Mouse (Mus musculus) liver, embryonic 16.5 days (tissue): Measurements from ENCODE around the gene Col4a1. TPM values are rescaled to one million over a fixed set of nuclear protein-coding genes. Genes with fewer than 3 reads are reported as not detected.

Experiments used
- ATAC-seq: fragments of 200-750 bp; cut with Nextera tagmentation; 2 replicates; pipeline ENCODE4 v1.8.0; 2017; ENCODE audit warnings: low read depth, mild to moderate bottlenecking, moderate number of reproducible peaks, moderate library complexity
- H3K27ac ChIP-seq: fragments of 300-500 bp; sonication (generic); 2 replicates; pipeline ENCODE4 v1.5.1; 2014; ENCODE audit warnings: mild to moderate bottlenecking, low read length
- H3K27me3 ChIP-seq: fragments of 300-500 bp; sonication (generic); 2 replicates; pipeline ENCODE4 v1.6.1; 2014; ENCODE audit warnings: low read depth, low read length, mixed read lengths; ENCODE audit not compliant: control insufficient read depth, insufficient read depth
- H3K36me3 ChIP-seq: fragments of 300-500 bp; sonication (generic); 2 replicates; pipeline ENCODE4 v1.6.1; 2014; ENCODE audit warnings: mild to moderate bottlenecking; ENCODE audit not compliant: control insufficient read depth, insufficient read depth
- H3K4me1 ChIP-seq: fragments of 300-500 bp; sonication (generic); 2 replicates; pipeline ENCODE4 v1.6.1; 2014; ENCODE audit warnings: low read depth, low read length, mixed read lengths; ENCODE audit not compliant: control insufficient read depth
- H3K4me2 ChIP-seq: fragments of 300-500 bp; sonication (generic); 2 replicates; pipeline ENCODE4 v1.6.1; 2014; ENCODE audit warnings: low read depth, low read length, mixed read lengths
- H3K4me3 ChIP-seq: fragments of 300-500 bp; sonication (generic); 2 replicates; pipeline ENCODE4 v1.5.1; 2014; ENCODE audit warnings: low read depth, mild to moderate bottlenecking, low read length
- H3K9ac ChIP-seq: fragments of 300-500 bp; sonication (generic); 2 replicates; pipeline ENCODE4 v1.6.1; 2014; ENCODE audit warnings: low read depth, low read length
- H3K9me3 ChIP-seq: fragments of 300-500 bp; sonication (generic); replicated peaks from 2 replicates; pipeline ENCODE4 v1.6.1; 2016; ENCODE audit warnings: low read length; ENCODE audit not compliant: control insufficient read depth
- WGBS: fragments of 180-500 bp; shearing (Covaris S2); extraction: QIAGEN DNeasy Blood & Tissue Kit; methylation state at CpG from one replicate; pipeline ENCODE4 v1.1.7; 2014; ENCODE audit not compliant: insufficient replicate concordance; 5-methylcytosine and 5-hydroxymethylcytosine counted together
- polyA plus RNA-seq: library from polyadenylated mRNA; unstranded; fragments of >200 nt; fragmentation: Nextera tagmentation; extraction: Ambion mirVana; gene quantifications from 2 replicates; pipeline ENCODE4 v1.2.1, GENCODE M21; 2015

Gene Col4a1
- polyA plus RNA-seq, 1 experiment from 2014 or later = 25.7 TPM

DNA sequence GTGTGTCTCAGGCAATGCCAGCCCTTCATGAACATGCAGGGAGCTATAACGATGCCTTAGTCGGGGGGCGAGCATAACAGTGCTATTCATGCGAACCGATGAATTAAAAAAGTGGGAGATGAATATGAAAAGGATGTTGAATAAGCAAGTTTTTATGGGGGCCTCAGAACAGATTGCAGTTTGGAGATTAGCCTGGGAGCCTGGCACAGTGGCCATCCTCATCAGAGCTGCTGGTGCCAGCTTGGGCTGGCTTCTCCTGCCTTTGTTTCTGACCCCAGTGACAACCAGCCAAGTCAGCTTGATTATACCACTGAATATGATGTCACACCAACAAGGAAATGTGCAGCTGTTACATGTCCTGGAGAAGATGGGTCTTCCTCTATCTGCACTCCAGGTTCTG, 23.7 kb upstream of the Col4a1 start:
- H3K9me3 ChIP-seq = no peaks in the 10 kb centered on the region

DNA sequence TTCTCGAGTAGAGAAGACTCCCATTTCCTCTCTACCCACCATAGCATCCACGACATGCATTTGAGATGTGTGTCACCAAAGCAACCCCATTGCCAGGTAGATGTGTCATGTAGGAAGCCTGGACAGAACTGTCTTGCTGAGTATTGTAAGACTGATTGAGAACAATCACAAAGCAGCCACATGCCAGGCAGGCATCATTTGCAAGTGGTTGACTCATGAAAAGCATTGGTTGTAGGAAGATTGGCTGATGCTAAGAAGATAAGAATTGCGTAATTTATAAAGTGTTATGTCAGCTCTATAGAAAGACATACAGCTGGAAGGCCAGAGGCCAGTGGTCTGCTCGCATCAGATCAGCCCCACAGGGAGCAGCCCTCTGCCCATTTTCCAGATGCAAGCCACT, 22.6 kb upstream of the Col4a1 start:
- Histone ChIP-seq H3K9ac (no peak overlapping the region), H3K4me1 (no peaks in the 10 kb centered on the region; the same call in 1 of the 2 replicates), H3K4me3 (no peak overlapping the region), H3K27ac (no peak overlapping the region), H3K36me3 (no peaks in the 10 kb centered on the region), H3K27me3 (no peaks in the 10 kb centered on the region), H3K4me2 (no peak overlapping the region), H3K9me3 (no peaks in the 10 kb centered on the region)
- no peak for ATAC-seq
- 44% methylated on average over 4 of the region's 4 CpGs for WGBS

More for the DNA sequence above, 23.7 kb upstream of the Col4a1 start:
- Histone ChIP-seq H3K4me3 (no peak overlapping the region), H3K9ac (no peak overlapping the region), H3K27me3 (no peaks in the 10 kb centered on the region), H3K27ac (no peak overlapping the region), H3K4me2 (no peak overlapping the region), H3K4me1 (no peaks in the 10 kb centered on the region; the same call in 1 of the 2 replicates), H3K36me3 (no peaks in the 10 kb centered on the region)
- ATAC-seq = no peak
- 82% methylated on average over 5 of the region's 5 CpGs for WGBS

DNA sequence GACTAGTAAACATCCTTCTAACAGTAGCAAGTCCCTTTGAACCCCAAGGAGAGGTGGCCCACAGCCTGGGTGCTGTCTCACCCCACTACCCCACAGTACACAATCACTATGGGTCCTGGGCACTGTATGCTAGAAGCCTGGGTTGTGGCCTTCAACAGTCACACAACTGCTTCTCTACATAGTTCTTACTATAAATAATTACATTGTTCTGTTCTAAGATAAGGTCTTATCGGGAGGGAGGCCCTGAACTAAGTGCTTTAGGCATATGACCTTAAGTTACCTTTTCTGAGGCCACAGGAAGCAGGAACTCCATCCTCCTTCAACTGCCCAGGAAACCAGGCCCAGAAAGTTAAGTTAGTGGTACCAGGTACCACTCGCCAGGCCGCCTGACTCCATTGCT, 21.9 kb upstream of the Col4a1 start:
- no peak overlapping the region for H3K9ac ChIP-seq
- 33% methylated on average over 3 of the region's 3 CpGs for WGBS
- ATAC-seq = no peak

DNA sequence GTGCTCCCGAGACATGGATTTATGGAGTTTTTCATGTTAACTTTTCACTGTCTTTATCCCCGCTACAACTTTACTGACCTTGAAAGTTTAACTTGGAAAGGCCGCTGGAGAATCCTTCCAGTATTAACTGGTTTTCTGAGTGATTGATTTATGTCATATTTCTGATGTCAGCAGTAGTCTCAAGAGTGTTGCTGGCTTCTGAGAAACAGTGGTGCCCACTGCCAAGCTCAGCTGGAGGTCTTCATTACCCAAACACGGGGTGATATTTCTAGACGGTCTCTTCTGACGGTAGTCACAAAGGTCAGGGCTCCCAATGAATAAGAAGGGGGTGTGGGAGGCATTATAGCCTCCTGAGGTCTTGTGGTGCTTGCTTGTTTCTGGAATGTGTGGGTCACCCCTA, 21.1 kb upstream of the Col4a1 start:
- Histone ChIP-seq H3K4me2 (no peak overlapping the region), H3K36me3 (no peaks in the 10 kb centered on the region), H3K9me3 (no peaks in the 10 kb centered on the region), H3K4me3 (no peak overlapping the region), H3K9ac (no peak overlapping the region), H3K27ac (no peak overlapping the region), H3K4me1 (no peaks in the 10 kb centered on the region; the same call in 1 of the 2 replicates), H3K27me3 (no peaks in the 10 kb centered on the region)
- WGBS = 62% methylated on average over 6 of the region's 6 CpGs
- no peak for ATAC-seq

More for the DNA sequence above, 21.9 kb upstream of the Col4a1 start:
- no peaks in the 10 kb centered on the region for H3K9me3 ChIP-seq
- no peaks in the 10 kb centered on the region for H3K27me3 ChIP-seq
- no peaks in the 10 kb centered on the region for H3K36me3 ChIP-seq
- no peak overlapping the region for H3K4me2 ChIP-seq
- no peaks in the 10 kb centered on the region; the same call in 1 of the 2 replicates for H3K4me1 ChIP-seq
- no peak overlapping the region for H3K4me3 ChIP-seq
- H3K27ac ChIP-seq = no peak overlapping the region

DNA sequence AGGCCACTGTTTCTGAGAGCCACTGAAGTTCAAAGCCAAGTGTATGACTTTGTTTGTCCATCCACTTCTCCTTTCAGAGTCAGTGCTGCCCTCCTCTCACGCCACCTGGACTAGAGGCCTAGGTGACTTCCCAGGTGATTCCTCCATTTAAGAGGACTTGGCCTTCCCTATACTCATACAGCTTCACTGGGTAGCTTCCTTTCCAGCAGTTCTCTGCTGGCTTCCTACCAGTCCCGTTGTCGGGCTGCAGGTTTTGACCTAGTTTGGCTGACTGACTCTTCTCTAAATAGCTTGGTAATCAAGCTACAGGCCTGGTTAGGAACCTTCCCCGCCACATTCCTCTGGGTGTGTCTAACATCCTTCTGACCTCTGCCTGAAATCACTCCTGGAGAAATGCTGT, 18.9 kb upstream of the Col4a1 start:
- ATAC-seq = no peak

DNA sequence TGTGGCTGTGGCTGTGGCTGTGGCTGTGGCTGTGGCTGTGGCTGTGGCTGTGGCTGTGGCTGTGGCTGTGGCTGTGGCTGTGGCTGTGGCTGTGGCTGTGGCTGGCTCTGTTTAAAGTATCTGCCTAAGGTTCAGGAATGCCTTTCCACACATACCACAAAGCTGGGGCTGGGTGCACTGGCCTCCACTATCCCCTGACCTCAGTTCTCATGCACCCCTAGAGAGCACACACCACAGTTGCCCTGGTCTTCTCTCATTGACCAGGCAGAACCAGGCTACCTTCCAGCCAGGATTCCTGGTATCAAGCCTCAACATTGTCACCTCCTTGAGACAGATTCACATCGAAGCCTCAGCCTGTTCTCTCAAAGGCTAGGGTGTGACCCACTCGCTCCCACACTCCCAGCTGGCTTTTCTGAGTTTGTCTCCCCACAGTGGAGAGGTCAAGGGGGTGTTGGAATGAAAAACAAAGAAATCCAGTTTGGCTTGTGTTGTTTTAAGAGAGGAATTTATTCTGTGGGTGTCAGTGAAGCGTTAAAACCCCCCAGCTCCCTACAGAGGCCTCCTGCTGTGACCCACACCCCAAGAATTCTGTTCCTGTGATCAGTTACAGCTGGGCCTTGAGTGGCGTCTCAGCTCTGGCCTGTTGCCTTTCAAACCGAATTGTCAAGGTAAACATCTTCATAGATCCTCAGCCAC, 15.2 kb upstream of the Col4a1 start:
- no peak for ATAC-seq
- Histone ChIP-seq H3K9me3 (no peaks in the 10 kb centered on the region), H3K27me3 (no peaks in the 10 kb centered on the region), H3K4me1 (peaks cover 2% of the 10 kb centered on the region; the same call in 1 of the 2 replicates), H3K9ac (no peak overlapping the region), H3K4me2 (no peak overlapping the region), H3K4me3 (no peak overlapping the region), H3K27ac (no peak overlapping the region), H3K36me3 (no peaks in the 10 kb centered on the region)
- WGBS = 42% methylated on average over 5 of the region's 5 CpGs

More for the DNA sequence above, 18.9 kb upstream of the Col4a1 start:
- Histone ChIP-seq H3K4me3 (no peak overlapping the region), H3K36me3 (no peaks in the 10 kb centered on the region), H3K9me3 (no peaks in the 10 kb centered on the region), H3K9ac (no peak overlapping the region), H3K27ac (no peak overlapping the region), H3K27me3 (no peaks in the 10 kb centered on the region), H3K4me2 (no peak overlapping the region), H3K4me1 (no peaks in the 10 kb centered on the region; the same call in 1 of the 2 replicates)
- 44% methylated on average over 4 of the region's 4 CpGs for WGBS

DNA sequence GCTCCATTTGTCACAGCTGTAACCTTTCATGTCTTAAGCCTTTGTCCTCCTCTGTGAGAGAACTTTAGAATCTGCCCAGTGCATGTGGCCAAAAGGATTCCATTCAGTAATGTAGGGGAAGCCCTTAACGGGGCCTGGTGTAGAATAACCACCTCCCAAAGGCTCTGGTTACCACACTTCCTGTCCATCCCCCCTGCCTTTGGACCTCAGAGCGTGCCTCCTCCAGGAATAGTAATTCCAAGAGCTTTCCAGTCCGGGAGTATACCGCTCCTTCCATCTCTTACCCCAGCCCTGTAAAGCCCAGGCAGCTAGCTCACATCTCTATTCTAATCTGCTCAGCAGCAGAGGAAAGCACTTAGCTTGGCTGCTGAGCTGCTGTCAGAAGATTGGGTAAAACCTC, 14.7 kb upstream of the Col4a1 start:
- Histone ChIP-seq H3K27ac (no peak overlapping the region), H3K27me3 (no peaks in the 10 kb centered on the region), H3K9ac (no peak overlapping the region), H3K4me1 (peaks cover 2% of the 10 kb centered on the region; the same call in 1 of the 2 replicates), H3K9me3 (no peaks in the 10 kb centered on the region), H3K4me2 (no peak overlapping the region), H3K36me3 (no peaks in the 10 kb centered on the region), H3K4me3 (no peak overlapping the region)
- ATAC-seq = no peak
- WGBS = 47% methylated on average over 4 of the region's 4 CpGs

GRCm38 (mm10) chr8:11324801-11325395, 12.3 kb upstream of the Col4a1 start:
- peaks cover 2% of the 10 kb centered on the region; the same call in 1 of the 2 replicates for H3K4me1 ChIP-seq
- ATAC-seq = no peak
- H3K4me3 ChIP-seq = no peak overlapping the region
- no peaks in the 10 kb centered on the region for H3K27me3 ChIP-seq
- 47% methylated on average over 6 of the region's 6 CpGs for WGBS
- H3K27ac ChIP-seq = no peak overlapping the region
- no peak overlapping the region for H3K9ac ChIP-seq
- no peaks in the 10 kb centered on the region for H3K9me3 ChIP-seq
- H3K4me2 ChIP-seq = no peak overlapping the region
- no peaks in the 10 kb centered on the region for H3K36me3 ChIP-seq

- Histone ChIP-seq H3K9me3 (no peaks in the 10 kb centered on the region), H3K4me3 (no peak overlapping the region), H3K27me3 (no peaks in the 10 kb centered on the region), H3K36me3 (no peaks in the 10 kb centered on the region), H3K4me1 (peaks cover 2% of the 10 kb centered on the region; the same call in 1 of the 2 replicates), H3K4me2 (no peak overlapping the region), H3K9ac (no peak overlapping the region), H3K27ac (no peak overlapping the region)
- WGBS = 59% methylated on average over 1 of the region's 1 CpGs
- ATAC-seq = no peak
Observed at GRCm38 (mm10) chr8:11323681-11324080, 11.1 kb upstream of the Col4a1 start.
